Mouse (Mus musculus): ENCODE measurements at regions not wholly inside any gene's neighbourhood (a gene's known extent, or its start where the extent isn't known, plus 50 kb on each side); places are given as distances from the start of the nearest gene placed in this dataset.

GRCm38 (mm10) chr14:48059664-48060455 is 60.8 kb upstream of the Peli2 start:
- H3K36me3 ChIP-seq (ENCODE audit: control insufficient read depth, insufficient read depth, low read length, poor library complexity, severe bottlenecking) = no peaks in the 10 kb centered on the region
- DNase-seq (ENCODE audit: low read depth, low spot score) = no peak
- no peaks in the 10 kb centered on the region for H3K27me3 ChIP-seq (ENCODE audit: control insufficient read depth, insufficient read depth, low read length, poor library complexity, severe bottlenecking)

GRCm38 (mm10) chr14:48068641-48069040 is 52.0 kb upstream of the Peli2 start:
- Histone ChIP-seq H3K36me3 (ENCODE audit: control insufficient read depth, insufficient read depth, low read length, poor library complexity, severe bottlenecking) (no peaks in the 10 kb centered on the region), H3K27me3 (ENCODE audit: control insufficient read depth, insufficient read depth, low read length, poor library complexity, severe bottlenecking) (no peaks in the 10 kb centered on the region)
- no peak for DNase-seq (ENCODE audit: low read depth, low spot score)

All from splenic B cell, adult 2 months (primary cell).